Mouse (Mus musculus): Measurements from ENCODE around the gene Minar1.

The Minar1 gene

GRCm38 (mm10) chr9:89623006-89623760 is at the start of gene Minar1:
Minar1 (minus strand) TSS chr9:89623125.
- DNase-seq (ENCODE audit: low read depth, low spot score) = peak; percentile 29

GRCm38 (mm10) chr9:89669878-89670277 is 47.0 kb upstream of the Minar1 start:
- no peak for DNase-seq (ENCODE audit: low read depth, low spot score)

DNA sequence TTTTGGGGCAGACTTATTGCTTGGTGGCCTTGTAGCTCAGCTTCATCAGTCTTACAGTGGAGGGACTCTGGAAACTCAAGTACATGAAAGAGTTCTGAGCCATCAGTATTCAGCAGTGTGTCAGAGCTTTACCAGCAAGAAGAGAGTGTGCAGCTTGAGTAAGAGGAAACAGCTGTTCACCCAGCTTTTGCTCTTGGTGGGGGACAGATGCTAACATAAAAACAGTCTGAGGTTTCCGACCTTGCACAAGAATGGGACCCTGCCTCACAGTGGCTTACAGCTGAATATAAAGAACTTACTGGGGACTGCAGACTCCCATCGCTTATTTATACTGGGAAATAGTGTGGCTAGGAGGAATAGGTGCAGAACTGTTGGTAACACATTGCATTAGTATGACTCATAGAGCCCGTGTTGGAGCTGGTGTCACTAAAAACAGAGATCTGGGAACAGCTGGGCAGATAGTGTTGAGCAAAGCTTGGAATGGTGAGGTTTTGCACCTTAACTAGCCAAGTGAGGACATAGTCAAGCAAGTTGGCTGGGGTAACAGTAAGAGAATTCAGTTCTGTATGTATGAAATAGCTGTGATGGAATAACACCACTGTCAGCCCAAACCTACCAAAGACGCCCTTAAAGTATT is 44.5 kb upstream of the Minar1 start:
- DNase-seq (ENCODE audit: low read depth, low spot score) = no peak

DNA sequence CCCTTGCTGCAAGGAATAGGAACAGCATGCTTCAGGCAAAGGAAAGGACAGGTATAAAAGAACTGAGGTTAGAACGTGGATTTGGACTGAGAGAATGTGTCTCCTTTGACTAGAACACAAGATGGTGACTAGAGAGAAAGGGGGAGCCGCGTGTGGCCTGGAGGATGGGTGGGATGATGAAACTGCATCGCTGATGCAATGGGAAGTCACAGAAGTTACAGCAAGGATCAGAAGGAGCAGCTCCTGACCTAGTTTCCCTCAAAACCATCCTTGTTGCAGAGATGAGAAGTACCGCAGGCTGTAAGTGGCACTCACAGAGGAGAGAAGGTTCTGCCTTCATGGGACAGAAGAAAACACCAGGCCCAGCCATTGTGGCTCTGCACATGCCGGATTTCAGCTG is 28.0 kb upstream of the Minar1 start:
- DNase-seq (ENCODE audit: low read depth, low spot score) = no peak

DNA sequence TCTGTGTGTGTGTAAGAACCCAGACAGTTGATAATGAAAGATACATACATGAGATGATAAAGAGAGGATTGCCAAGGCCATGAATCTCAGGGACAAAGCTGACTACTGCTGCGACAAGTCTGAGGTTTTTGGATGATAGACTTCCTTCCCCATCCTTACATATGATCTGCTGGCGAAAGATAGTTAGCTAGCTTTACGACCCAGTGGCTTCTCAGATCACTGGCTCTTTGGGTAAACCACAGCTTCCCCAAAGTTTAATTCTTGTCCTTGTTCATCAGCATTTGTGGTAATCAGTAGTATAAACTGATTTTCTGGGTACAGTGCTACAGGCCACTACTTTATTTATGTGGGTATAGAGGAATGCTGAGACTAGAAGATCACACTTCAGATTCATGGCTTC is 14.5 kb upstream of the Minar1 start:
- no peak for DNase-seq (ENCODE audit: low read depth, low spot score)

GRCm38 (mm10) chr9:89622296-89623005 is 474 bp downstream of the Minar1 start:
- no peak for DNase-seq (ENCODE audit: low read depth, low spot score)

DNA sequence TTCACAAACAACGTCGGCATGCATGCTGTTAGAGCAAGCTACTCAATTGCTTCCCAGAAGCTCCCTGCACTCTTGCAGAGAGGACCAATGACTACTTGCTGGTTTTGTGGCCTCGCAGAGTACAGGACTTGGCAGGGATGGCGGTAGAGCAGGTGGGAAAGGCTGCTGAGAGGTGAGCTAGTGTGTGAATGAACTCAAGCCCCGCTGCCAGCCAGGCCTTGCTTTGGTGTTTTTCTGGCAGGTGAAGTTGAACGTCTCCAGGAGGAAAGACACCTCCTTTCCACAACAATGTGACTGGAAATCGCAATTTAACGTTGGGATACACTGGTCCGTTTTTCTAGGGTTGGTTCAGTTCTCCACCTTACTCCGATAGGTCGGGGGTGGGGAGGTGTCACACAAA is 1.2 kb downstream of the Minar1 start:
- DNase-seq (ENCODE audit: low read depth, low spot score) = no peak

GRCm38 (mm10) chr9:89620347-89620746 is 2.6 kb downstream of the Minar1 start:
- DNase-seq (ENCODE audit: low read depth, low spot score) = no peak

DNA sequence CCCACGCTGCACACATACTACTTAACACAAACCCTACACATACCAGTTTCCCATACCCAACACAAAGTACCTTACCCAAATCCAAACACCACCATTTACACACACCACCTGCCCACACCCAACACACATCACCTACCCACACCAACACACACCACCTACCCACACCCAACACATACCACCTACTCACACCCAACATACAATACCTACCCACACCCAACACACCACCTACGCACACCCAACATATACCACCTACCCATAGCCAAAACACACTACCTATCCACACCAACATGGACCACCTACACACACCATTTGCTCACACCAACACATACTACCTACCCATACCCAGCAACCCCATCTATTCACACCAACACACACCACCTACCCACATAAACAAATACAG is 6.0 kb downstream of the Minar1 start:
- DNase-seq (ENCODE audit: low read depth, low spot score) = no peak

GRCm38 (mm10) chr9:89610592-89610991 is 12.3 kb downstream of the Minar1 start:
- no peak for DNase-seq (ENCODE audit: low read depth, low spot score)

- DNase-seq (ENCODE audit: low read depth, low spot score) = no peak
These were observed 15.6 kb downstream of the Minar1 start for GRCm38 (mm10) chr9:89607321-89607720.

- DNase-seq (ENCODE audit: low read depth, low spot score) = no peak
These were observed 16.7 kb downstream of the Minar1 start for GRCm38 (mm10) chr9:89606256-89606655.

GRCm38 (mm10) chr9:89601891-89602290 is 21.0 kb downstream of the Minar1 start:
- no peak for DNase-seq (ENCODE audit: low read depth, low spot score)

- no peak for DNase-seq (ENCODE audit: low read depth, low spot score)
These were observed 22.2 kb downstream of the Minar1 start for GRCm38 (mm10) chr9:89600677-89601076.

- no peak for DNase-seq (ENCODE audit: low read depth, low spot score)
These were observed 25.9 kb downstream of the Minar1 start for GRCm38 (mm10) chr9:89597071-89597470.

GRCm38 (mm10) chr9:89596392-89596791 is 26.5 kb downstream of the Minar1 start:
- DNase-seq (ENCODE audit: low read depth, low spot score) = no peak

DNA sequence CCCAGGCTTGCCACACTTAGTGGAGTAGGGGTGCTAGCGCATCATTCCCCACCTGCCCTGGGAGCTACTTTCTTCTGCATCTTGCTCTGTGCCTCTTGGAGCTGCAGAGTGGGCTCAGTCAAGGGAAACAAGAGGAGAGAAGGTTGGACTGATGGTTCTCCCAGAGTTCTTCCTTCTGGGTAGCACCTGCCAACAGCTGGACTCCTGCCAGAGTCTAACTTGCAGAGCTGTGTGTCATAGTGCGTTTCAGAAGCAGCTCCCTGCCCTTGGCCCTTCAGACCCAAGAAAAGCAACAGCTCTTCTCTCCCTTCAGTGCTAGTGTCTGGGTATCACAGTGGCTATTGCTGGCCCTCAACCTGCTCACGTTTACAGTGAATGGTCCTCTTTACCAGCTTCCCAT is 30.5 kb downstream of the Minar1 start:
- no peak for DNase-seq (ENCODE audit: low read depth, low spot score)

GRCm38 (mm10) chr9:89578422-89578821 is 44.5 kb downstream of the Minar1 start:
- no peak for DNase-seq (ENCODE audit: low read depth, low spot score)

GRCm38 (mm10) chr9:89552663-89553062 is 70.3 kb downstream of the Minar1 start:
- DNase-seq (ENCODE audit: low read depth, low spot score) = no peak
